In genomic region chr11:53795813-53796212, GRCm38 (mm10) we compare ENCODE assay signal across 11 mouse cellular contexts. TPM values are rescaled to one million over a fixed set of nuclear protein-coding genes. Genes with fewer than 3 reads are reported as not detected.
DNase-seq lines count a peak whose midpoint lies in the region; ATAC-seq and TF ChIP-seq lines count a peak whose summit lies in the region.
"Had no signal": no experiment of that assay in that cellular context is flagged by ENCODE, and none has a peak within 500 bp of the region (broad histone marks: within the 10 kb centered on the region; RNA-seq: fewer than 3 reads in every experiment).

No protein-coding gene starts in this region.

- TF ChIP-seq CTCF in lung, embryonic 14.5 days (IDR thresholded peaks at IDR 0.05; ENCODE audit: low read depth): no peak
- TF ChIP-seq CTCF in lung, adult 2 months (IDR thresholded peaks at IDR 0.05; ENCODE audit: insufficient read depth, low read length): no peak

- 27% methylated on average over 8 of the region's 8 CpGs for WGBS in lung, embryonic 14.5 days
- 33% methylated on average over 8 of the region's 8 CpGs for WGBS in lung, adult 2 months
- WGBS in liver, embryonic 16.5 days (ENCODE audit: insufficient replicate concordance): 41% methylated on average over 8 of the region's 8 CpGs

- peak overlapping the region; percentile 85; the same call in 1 of the 2 replicates for H3K27ac ChIP-seq in lung, embryonic 14.5 days (ENCODE audit: low read depth)
- peak overlapping the region; percentile 94 for H3K27ac ChIP-seq in brown adipose tissue, adult 24 weeks (replicated peaks; ENCODE audit: low read depth, low read length)
- H3K27ac ChIP-seq in liver, embryonic 16.5 days (ENCODE audit: low read length): peak overlapping the region; percentile 93
- H3K27ac ChIP-seq: neural tube, embryonic 12.5 days had no signal

- no peak for TF ChIP-seq POLR2A in lung, adult 2 months (IDR thresholded peaks at IDR 0.05; ENCODE audit: borderline replicate concordance, extremely low read depth, low read depth, low read length)

- intact Hi-C loops in left cerebral cortex, postnatal 4 days (cut with DNase I): no loop called here

- no peaks in the 10 kb centered on the region for H3K27me3 ChIP-seq in lung, embryonic 14.5 days (ENCODE audit: insufficient read depth, low read length)
- H3K27me3 ChIP-seq in liver, embryonic 16.5 days (ENCODE audit: control insufficient read depth, insufficient read depth, low read depth, low read length): no peaks in the 10 kb centered on the region
- H3K27me3 ChIP-seq: embryonic facial prominence, embryonic 15.5 days; neural tube, embryonic 12.5 days had no signal

- H3K36me3 ChIP-seq in lung, embryonic 14.5 days (ENCODE audit: insufficient read depth): no peaks in the 10 kb centered on the region
- no peaks in the 10 kb centered on the region for H3K36me3 ChIP-seq in liver, embryonic 16.5 days (ENCODE audit: control insufficient read depth, insufficient read depth)
- H3K36me3 ChIP-seq: embryonic facial prominence, embryonic 15.5 days; neural tube, embryonic 12.5 days had no signal

- no peak overlapping the region for H3K9ac ChIP-seq in lung, embryonic 14.5 days
- H3K9ac ChIP-seq in liver, embryonic 16.5 days (ENCODE audit: low read depth, low read length): no peak overlapping the region
- H3K9ac ChIP-seq: embryonic facial prominence, embryonic 15.5 days; neural tube, embryonic 12.5 days had no signal

- ATAC-seq in CD4-positive, CD25-positive, alpha-beta regulatory T cell, adult 4 months: no peak
- peak; percentile 32; the same call in 1 of the 2 replicates for ATAC-seq in lung, embryonic 14.5 days (ENCODE audit: insufficient read depth)
- peak; percentile 54 for ATAC-seq in liver, embryonic 16.5 days (ENCODE audit: low read depth)

- no peaks in the 10 kb centered on the region for H3K9me3 ChIP-seq in lung, embryonic 14.5 days (ENCODE audit: low read depth, low read length)
- no peaks in the 10 kb centered on the region for H3K9me3 ChIP-seq in liver, embryonic 16.5 days (replicated peaks; ENCODE audit: control insufficient read depth, low read length)
- H3K9me3 ChIP-seq: embryonic facial prominence, embryonic 15.5 days; neural tube, embryonic 12.5 days had no signal

- H3K4me1 ChIP-seq in lung, embryonic 14.5 days (ENCODE audit: insufficient read depth): peaks cover 30% of the 10 kb centered on the region
- H3K4me1 ChIP-seq in lung, adult 2 months (ENCODE audit: control insufficient read depth, insufficient read depth, low read length): peaks cover 34% of the 10 kb centered on the region
- peaks cover 47% of the 10 kb centered on the region for H3K4me1 ChIP-seq in brown adipose tissue, adult 24 weeks (ENCODE audit: control insufficient read depth, insufficient read depth, insufficient read length, low read length)
- H3K4me1 ChIP-seq in liver, embryonic 16.5 days (ENCODE audit: control insufficient read depth, low read depth, low read length): peaks cover 24% of the 10 kb centered on the region
- H3K4me1 ChIP-seq: neural tube, embryonic 12.5 days had no signal

- H3K4me2 ChIP-seq in lung, embryonic 14.5 days: no peak overlapping the region
- no peak overlapping the region for H3K4me2 ChIP-seq in liver, embryonic 16.5 days (ENCODE audit: low read depth, low read length)
- H3K4me2 ChIP-seq: embryonic facial prominence, embryonic 15.5 days; neural tube, embryonic 12.5 days had no signal

- DNase-seq in CD4-positive, CD25-positive, alpha-beta regulatory T cell, adult 2 months (ENCODE audit: low read depth, low spot score): peak; percentile 13
- DNase-seq in lung, embryonic 14.5 days: peak; percentile 51
- DNase-seq in lung, adult 2 months: no peak
- DNase-seq in left cerebral cortex, postnatal 4 days: no peak
- no peak for DNase-seq in embryo, embryonic 11 days

- H3K4me3 ChIP-seq in lung, embryonic 14.5 days (ENCODE audit: low read depth, low read length): no peak overlapping the region
- H3K4me3 ChIP-seq in lung, adult 2 months (replicated peaks; ENCODE audit: extremely low read depth, low read depth, low read length): no peak overlapping the region
- H3K4me3 ChIP-seq in brown adipose tissue, adult 24 weeks (ENCODE audit: insufficient read depth, low read depth, low read length): no peak overlapping the region
- H3K4me3 ChIP-seq in liver, embryonic 16.5 days (ENCODE audit: low read depth, low read length): no peak overlapping the region
- H3K4me3 ChIP-seq: embryonic facial prominence, embryonic 15.5 days; neural tube, embryonic 12.5 days had no signal

RNA-seq across cellular contexts. Expression of gene Gm17334, which starts 22.8 kb away (rescaled TPM):
- polyA plus RNA-seq in CD4-positive, CD25-positive, alpha-beta regulatory T cell, adult 4 months (2017; shearing (Covaris generic)): 1 to 10 TPM; 6.1 to 9.8 TPM
- 0.22 and 0.28 TPM in 2 replicates for polyA plus RNA-seq in lung, embryonic 14.5 days (2014; fragmentation: Nextera tagmentation; extraction: Ambion mirVana)
- polyA plus RNA-seq in lung, adult 2 months (2012; rRNA removed): 4.6 and 4.7 TPM in 2 replicates
- not detected in 2 replicates for polyA plus RNA-seq in brown adipose tissue, adult 24 weeks (2012; ENCODE audit: insufficient read depth, insufficient read length, missing spikeins)
- 0.19 TPM in 1 of 2 replicates, not detected in the other for polyA plus RNA-seq in liver, embryonic 16.5 days (2015; fragmentation: Nextera tagmentation; extraction: Ambion mirVana)
- total RNA-seq in left cerebral cortex, postnatal 4 days (2021): not detected
- polyA plus RNA-seq: limb, embryonic 11.5 days; neural tube, embryonic 12.5 days had no signal

RNA-seq across cellular contexts. Expression of gene Irf1, which starts 26.0 kb away (rescaled TPM):
- polyA plus RNA-seq in CD4-positive, CD25-positive, alpha-beta regulatory T cell, adult 4 months (2017; shearing (Covaris generic)): 100 to 1,000 TPM; 310 to 397 TPM
- 17.3 and 17.9 TPM in 2 replicates for polyA plus RNA-seq in lung, embryonic 14.5 days (2014; fragmentation: Nextera tagmentation; extraction: Ambion mirVana)
- polyA plus RNA-seq in lung, adult 2 months (2012; rRNA removed): 130 and 190 TPM in 2 replicates
- polyA plus RNA-seq in brown adipose tissue, adult 24 weeks (2012; ENCODE audit: insufficient read depth, insufficient read length, missing spikeins): 12.5 and 27.9 TPM in 2 replicates
- 14.8 and 17.7 TPM in 2 replicates for polyA plus RNA-seq in liver, embryonic 16.5 days (2015; fragmentation: Nextera tagmentation; extraction: Ambion mirVana)
- 1 to 10 TPM; 2.9 to 4.2 TPM for total RNA-seq in left cerebral cortex, postnatal 4 days (2021)

Comparison
In these comparisons a context has a peak if more than half of its experiments do, and no peak if none do; other contexts are left out.
1. DNase-seq: peak in CD4-positive, CD25-positive, alpha-beta regulatory T cell, adult 2 months (single experiment) and lung, embryonic 14.5 days (single experiment); none in lung, adult 2 months (single experiment), left cerebral cortex, postnatal 4 days (single experiment) and embryo, embryonic 11 days (single experiment).
2. Peak in every context shown above with its lines, with median percentiles within 50 percentile points of each other: H3K27ac ChIP-seq.